Mouse (Mus musculus) naive thymus-derived CD4-positive, alpha-beta T cell, adult 2 months (primary cell): ENCODE results near the gene Gm10251.
"Not testable (repeated sequence)": the region's sequence is repeated elsewhere in the genome, so short reads cannot be mapped to it uniquely, and the experiment has no call there.

Experiments
- DNase-seq: peaks from one replicate; pipeline ENCODE4 v3.0.0-alpha.2; 2011; ENCODE audit warnings: low read depth

Gm10251 gene

GRCm38 (mm10) chr14:6684070-6684469, at the start of gene Gm10251:
Gene Gm10251 (minus strand): TSS chr14:6684170.
- DNase-seq: not testable (repeated sequence)

- DNase-seq: not testable (repeated sequence)
Measured at GRCm38 (mm10) chr14:6720151-6720550, 36.2 kb upstream of the Gm10251 start, which contains the start of gene Gm8050. Gene Gm8050 (minus strand): TSS chr14:6720251.

- DNase-seq: not testable (repeated sequence)
Measured at GRCm38 (mm10) chr14:6622318-6622717, 61.7 kb downstream of the Gm10251 start, which contains the start of gene Gm3460. Gene Gm3460 (minus strand): TSS chr14:6622418.

GRCm38 (mm10) chr14:6606436-6606835, 77.5 kb downstream of the Gm10251 start:
- not testable (repeated sequence) for DNase-seq

- peak; percentile 14 for DNase-seq
Measured at GRCm38 (mm10) chr14:6605004-6605403, 79.0 kb downstream of the Gm10251 start.

DNA sequence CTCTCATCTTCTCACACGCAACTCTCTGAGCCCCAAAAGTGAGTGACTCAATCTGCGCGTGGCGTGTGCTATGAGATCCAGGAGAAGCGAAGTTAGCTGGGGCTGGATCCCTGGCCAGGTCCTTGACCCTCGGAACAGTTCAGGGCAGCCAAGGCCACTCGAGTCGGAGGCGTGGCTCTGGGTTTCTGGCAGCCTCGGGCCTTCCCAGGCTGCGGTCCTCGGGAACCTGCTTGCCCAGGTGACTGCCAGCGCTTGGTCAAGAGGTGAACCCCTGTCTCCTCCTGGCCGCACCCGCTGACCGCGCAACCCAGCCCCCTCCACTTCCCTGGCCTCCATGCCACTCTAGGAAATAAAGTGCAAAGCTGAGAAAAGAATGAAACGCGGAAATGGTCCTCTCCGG, 79.4 kb downstream of the Gm10251 start:
- DNase-seq: peak; percentile 0

GRCm38 (mm10) chr14:6590513-6590912, 93.5 kb downstream of the Gm10251 start, which contains the start of gene Gm3629:
Gene Gm3629 (minus strand): TSS chr14:6590613.
- DNase-seq: not testable (repeated sequence)
